Mouse (Mus musculus) heart, postnatal 14 days (tissue): ENCODE results near the gene Mmp7. TPM values are rescaled to one million over a fixed set of nuclear protein-coding genes. Genes with fewer than 3 reads are reported as not detected.

Source experiments
- DNase-seq, 2 experiments: peaks; one replicate each; pipeline ENCODE4 v3.0.0; 2021 to 2022
- intact Hi-C: fragments of 180-260 bp; cut with DNase I; formaldehyde crosslinking; loops from one replicate; pipeline ENCODE4 v1.15.1; 2025
- total RNA-seq, 2 experiments: library from RNA; stranded (reverse); gene quantifications; 2 replicates each; pipeline ENCODE4 v1.2.3; 2021

The Mmp7 gene
- total RNA-seq, 2 experiments from 2014 or later = not detected

GRCm38 (mm10) chr9:7728997-7729396, 37.1 kb downstream of the Mmp7 start:
- intact Hi-C loops = no loop called here
- no peak for DNase-seq

DNA sequence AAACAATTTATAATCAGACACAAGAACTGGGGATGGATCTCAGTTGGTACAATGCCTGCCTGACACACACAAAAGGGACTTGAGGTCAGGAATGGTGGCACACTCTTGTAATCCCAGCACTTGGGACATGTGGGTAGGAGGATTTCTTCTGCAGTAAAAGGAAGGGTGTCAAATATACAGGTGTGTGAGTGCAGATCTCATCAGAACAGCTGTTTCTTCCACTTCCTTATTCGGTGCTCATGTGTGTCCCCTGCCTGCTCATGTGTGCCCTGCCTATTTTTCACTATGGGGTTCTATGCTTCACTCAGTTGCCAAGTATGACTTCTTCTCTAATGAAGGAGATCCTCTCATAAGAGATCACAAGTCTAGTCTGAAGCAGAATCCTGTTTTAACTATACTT, 50.8 kb downstream of the Mmp7 start:
- no peak for DNase-seq
- intact Hi-C loops = no loop called here

GRCm38 (mm10) chr9:7744156-7744555, 52.3 kb downstream of the Mmp7 start:
- intact Hi-C loops = no loop called here
- DNase-seq = no peak

DNA sequence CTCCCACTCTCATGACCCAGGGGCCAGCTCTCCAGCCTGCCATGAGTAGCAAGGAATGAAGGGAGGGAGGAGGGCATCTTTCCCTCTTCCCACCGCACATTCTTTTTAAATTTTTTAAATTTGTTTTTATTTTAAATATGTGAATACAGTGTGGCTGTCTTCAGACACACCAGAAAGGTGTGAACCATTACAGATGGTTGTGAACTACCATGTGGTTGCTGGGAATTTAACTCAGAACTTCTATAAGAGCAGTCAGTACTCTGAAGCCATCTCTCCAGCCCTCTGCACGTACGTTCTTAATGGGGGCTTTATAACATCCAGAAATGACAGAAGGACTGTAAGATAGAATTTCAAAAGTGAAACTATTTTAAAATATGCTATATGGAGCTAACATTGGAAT, 57.0 kb downstream of the Mmp7 start:
- intact Hi-C loops = no loop called here

More for the DNA sequence above, 57.0 kb downstream of the Mmp7 start:
- DNase-seq = no peak

Other genes starting within 250 kb of the Mmp7 start
- gene Mmp3, start 246.3 kb upstream of the Mmp7 start, total RNA-seq = under 1 TPM in 1 of 2 experiments, not detected in 1; 0.24 TPM
- gene Mmp10, start 189.7 kb upstream of the Mmp7 start, total RNA-seq = not detected
- gene Mmp8, start 133.6 kb upstream of the Mmp7 start, total RNA-seq = under 1 TPM in 1 of 2 experiments, not detected in 1; 0.10 TPM
- gene Mmp27, start 120.7 kb upstream of the Mmp7 start, total RNA-seq = under 1 TPM; 0.12 to 0.29 TPM
- gene Mmp20, start 63.9 kb upstream of the Mmp7 start, total RNA-seq = not detected
- gene Tmem123, start 72.0 kb downstream of the Mmp7 start, total RNA-seq = 10 to 100 TPM; 45.9 to 50.4 TPM
- gene Birc2, start 145.0 kb downstream of the Mmp7 start, total RNA-seq = 10 to 100 TPM; 26.8 to 28.8 TPM
- 10 to 100 TPM in 1 of 2 experiments, 1 to 10 TPM in 1; 8.9 to 10.3 TPM for gene Birc3, start 181.1 kb downstream of the Mmp7 start, total RNA-seq